Mouse (Mus musculus): ENCODE measurements around the gene Dop1b.

DNA sequence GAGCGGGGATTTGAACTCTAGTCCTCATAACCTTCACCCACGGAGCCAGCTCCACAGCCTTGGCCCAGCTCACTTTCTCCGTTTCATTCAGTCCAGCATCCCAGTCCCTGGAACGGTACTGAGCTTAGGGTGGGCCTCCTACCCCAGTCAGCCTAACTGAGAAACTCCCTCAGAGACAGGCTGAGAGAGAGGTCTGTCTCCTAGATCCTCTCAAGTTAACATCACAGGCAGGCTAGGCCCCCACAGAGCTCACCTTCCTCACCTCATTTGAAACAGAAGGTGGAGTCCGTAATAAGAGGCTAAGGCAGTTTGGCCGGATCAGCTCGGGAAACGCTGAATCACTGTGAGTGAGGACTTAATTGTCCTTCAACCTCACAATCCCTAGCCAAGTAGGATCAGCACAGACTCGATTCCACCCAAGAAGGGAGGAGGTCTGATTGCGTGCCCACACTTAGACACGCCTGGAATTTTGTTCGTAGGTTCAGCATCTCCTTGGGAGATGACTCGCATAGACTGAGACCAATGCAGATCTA lies 29.5 kb upstream of the Dop1b start:
- TF ChIP-seq CTCF (IDR thresholded peaks at IDR 0.05; ENCODE audit: borderline replicate concordance, insufficient read depth, low read depth, low read length) (no peak), POLR2A (IDR thresholded peaks at IDR 0.05; ENCODE audit: borderline replicate concordance, insufficient read depth, low read length) (no peak)

Data from cerebellum, adult 2 months (tissue).